Comparison of ENCODE assay signal across 8 mouse cellular contexts in the genomic region with DNA sequence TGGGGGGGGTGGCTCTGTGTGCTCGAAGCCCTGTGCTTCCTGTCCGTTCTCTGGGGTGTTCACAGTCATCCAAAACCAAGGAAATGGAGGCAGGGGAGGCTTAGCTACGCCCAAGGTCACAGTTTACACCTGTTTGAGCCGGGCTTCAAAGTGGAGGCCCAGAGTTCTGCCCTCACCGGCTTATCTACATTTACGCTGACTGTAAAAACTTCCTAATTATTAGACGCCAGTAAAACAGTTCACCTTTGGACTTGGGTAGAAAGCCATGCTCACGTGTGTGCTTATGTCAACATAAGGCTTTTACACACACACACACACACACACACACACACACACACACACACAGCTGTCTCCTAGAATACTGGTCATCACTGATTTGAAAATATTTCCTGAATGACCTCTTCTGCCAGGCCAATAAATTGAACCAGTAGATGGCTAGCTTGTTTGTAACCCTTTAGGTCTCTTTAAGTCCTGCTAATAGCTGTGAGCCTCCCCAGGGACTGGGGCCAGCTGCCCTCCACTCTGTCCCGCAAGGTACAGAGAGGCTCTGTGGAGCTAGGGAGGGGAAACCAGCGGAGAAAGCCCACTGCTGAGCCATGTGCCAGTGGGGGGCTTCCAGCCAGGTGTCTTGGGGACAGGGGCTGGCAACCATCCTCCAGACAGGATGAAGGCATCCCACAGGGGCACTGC.
DNase-seq lines count a peak whose midpoint lies in the region; ATAC-seq lines count a peak whose summit lies in the region.

No protein-coding gene starts in this region.

- 0 out of 2 replicates have a peak, but pooled peaks cover 3% of the 10 kb centered on the region for H3K36me3 ChIP-seq in midbrain, embryonic 10.5 days
- H3K36me3 ChIP-seq in midbrain, embryonic 11.5 days (ENCODE audit: control insufficient read depth, insufficient read depth, low read length), result no peaks in the 10 kb centered on the region
- H3K36me3 ChIP-seq in limb, embryonic 11.5 days (ENCODE audit: control insufficient read depth, insufficient read depth, low read length), result no peaks in the 10 kb centered on the region
- no peaks in the 10 kb centered on the region for H3K36me3 ChIP-seq in stomach, embryonic 14.5 days (ENCODE audit: control insufficient read depth, insufficient read depth, low read length)

- H3K4me3 ChIP-seq in midbrain, embryonic 10.5 days, result no peak overlapping the region
- no peak overlapping the region for H3K4me3 ChIP-seq in midbrain, embryonic 11.5 days (ENCODE audit: low read depth, low read length)
- H3K4me3 ChIP-seq in limb, embryonic 11.5 days (ENCODE audit: low read depth, low read length), result no peak overlapping the region
- H3K4me3 ChIP-seq in stomach, embryonic 14.5 days (ENCODE audit: low read depth, low read length), result no peak overlapping the region

- no peak overlapping the region for H3K9ac ChIP-seq in midbrain, embryonic 11.5 days (ENCODE audit: low read length)
- H3K9ac ChIP-seq in limb, embryonic 11.5 days (ENCODE audit: low read length), result no peak overlapping the region
- no peak overlapping the region; the same call in 1 of the 2 replicates for H3K9ac ChIP-seq in stomach, embryonic 14.5 days (replicated peaks; ENCODE audit: low read depth, low read length)

- no peaks in the 10 kb centered on the region for H3K9me3 ChIP-seq in midbrain, embryonic 10.5 days (replicated peaks)
- H3K9me3 ChIP-seq in midbrain, embryonic 11.5 days (ENCODE audit: control insufficient read depth, low read length), result no peaks in the 10 kb centered on the region
- no peaks in the 10 kb centered on the region for H3K9me3 ChIP-seq in limb, embryonic 11.5 days (ENCODE audit: control insufficient read depth, low read length)
- H3K9me3 ChIP-seq in stomach, embryonic 14.5 days (ENCODE audit: control insufficient read depth, low read depth, low read length), result no peaks in the 10 kb centered on the region

- DNase-seq in embryo, embryonic 10.5 days (ENCODE audit: low spot score), result peak; percentile 35
- no peak for DNase-seq in embryo, embryonic 10 days (ENCODE audit: low spot score)
- DNase-seq in midbrain, embryonic 10.5 days (ENCODE audit: low spot score), result no peak
- no peak for DNase-seq in midbrain, embryonic 11.5 days (ENCODE audit: low spot score, missing footprints)
- DNase-seq in limb, embryonic 11.5 days (ENCODE audit: low spot score), result peak; percentile 39
- no peak for DNase-seq in left cerebral cortex, postnatal 4 days

- no peak overlapping the region for H3K4me2 ChIP-seq in midbrain, embryonic 11.5 days
- H3K4me2 ChIP-seq in limb, embryonic 11.5 days (ENCODE audit: low read depth, severe bottlenecking), result no peak overlapping the region
- no peak overlapping the region; the same call in 1 of the 2 replicates for H3K4me2 ChIP-seq in stomach, embryonic 14.5 days (replicated peaks; ENCODE audit: low read depth, low read length)

- H3K4me1 ChIP-seq in midbrain, embryonic 10.5 days, result peaks cover 67% of the 10 kb centered on the region
- H3K4me1 ChIP-seq in midbrain, embryonic 11.5 days (ENCODE audit: control insufficient read depth, insufficient read depth, low read length), result peaks cover 27% of the 10 kb centered on the region
- H3K4me1 ChIP-seq in limb, embryonic 11.5 days (ENCODE audit: control insufficient read depth, insufficient read depth, low read length), result peaks cover 36% of the 10 kb centered on the region
- H3K4me1 ChIP-seq in stomach, embryonic 14.5 days (ENCODE audit: control insufficient read depth, insufficient read depth, low read length), result peaks cover 56% of the 10 kb centered on the region

- ATAC-seq in midbrain, embryonic 11.5 days (ENCODE audit: low FRiP score), result no peak
- ATAC-seq in limb, embryonic 11.5 days (ENCODE audit: insufficient number of reproducible peaks, low FRiP score, low TSS enrichment, low read depth), result peak; percentile 23; the same call in 1 of the 2 replicates
- peak; percentile 70 for ATAC-seq in stomach, embryonic 14.5 days (ENCODE audit: insufficient number of reproducible peaks, insufficient read depth, low FRiP score, low read depth)
- no peak for ATAC-seq in monocyte, adult 5-6 weeks (replicated peaks; ENCODE audit: insufficient number of reproducible peaks, low FRiP score, low TSS enrichment, poor library complexity, severe bottlenecking)

- H3K27ac ChIP-seq in midbrain, embryonic 10.5 days (replicated peaks), result peak overlapping the region; percentile 19; the same call in 1 of the 2 replicates
- no peak overlapping the region for H3K27ac ChIP-seq in midbrain, embryonic 11.5 days (ENCODE audit: low read depth, low read length)
- H3K27ac ChIP-seq in limb, embryonic 11.5 days (replicated peaks; ENCODE audit: low read depth, low read length), result peak overlapping the region; percentile 5; the same call in 1 of the 2 replicates
- H3K27ac ChIP-seq in stomach, embryonic 14.5 days (ENCODE audit: low read length), result peak overlapping the region; percentile 87

- H3K27me3 ChIP-seq in midbrain, embryonic 10.5 days (ENCODE audit: low read depth, poor library complexity, severe bottlenecking), result no peaks in the 10 kb centered on the region
- H3K27me3 ChIP-seq in midbrain, embryonic 11.5 days (ENCODE audit: control insufficient read depth, insufficient read depth, low read length), result no peaks in the 10 kb centered on the region
- no peaks in the 10 kb centered on the region for H3K27me3 ChIP-seq in limb, embryonic 11.5 days (ENCODE audit: control insufficient read depth, insufficient read depth, low read length)
- no peaks in the 10 kb centered on the region for H3K27me3 ChIP-seq in stomach, embryonic 14.5 days (ENCODE audit: control insufficient read depth, insufficient read depth, low read length)

- intact Hi-C loops in left cerebral cortex, postnatal 4 days (cut with DNase I), result no loop called here

- WGBS in midbrain, embryonic 10.5 days, result 78% methylated on average over 10 of the region's 10 CpGs
- 71% methylated on average over 10 of the region's 10 CpGs for WGBS in midbrain, embryonic 11.5 days
- WGBS in limb, embryonic 11.5 days, result 26% methylated on average over 10 of the region's 10 CpGs
- WGBS in stomach, embryonic 14.5 days, result 32% methylated on average over 10 of the region's 10 CpGs

Comparison
In these comparisons a context has a peak if more than half of its experiments do, and no peak if none do; other contexts are left out.
1. DNase-seq: peak in embryo, embryonic 10.5 days (single experiment) and limb, embryonic 11.5 days (single experiment); none in embryo, embryonic 10 days (single experiment), midbrain, embryonic 10.5 days (single experiment), midbrain, embryonic 11.5 days (single experiment) and left cerebral cortex, postnatal 4 days (single experiment).
2. ATAC-seq: peak in limb, embryonic 11.5 days (single experiment) and stomach, embryonic 14.5 days (single experiment); none in midbrain, embryonic 11.5 days (single experiment) and monocyte, adult 5-6 weeks (single experiment).